Mouse (Mus musculus): ENCODE measurements around the gene Smim27.

Smim27 gene

DNA sequence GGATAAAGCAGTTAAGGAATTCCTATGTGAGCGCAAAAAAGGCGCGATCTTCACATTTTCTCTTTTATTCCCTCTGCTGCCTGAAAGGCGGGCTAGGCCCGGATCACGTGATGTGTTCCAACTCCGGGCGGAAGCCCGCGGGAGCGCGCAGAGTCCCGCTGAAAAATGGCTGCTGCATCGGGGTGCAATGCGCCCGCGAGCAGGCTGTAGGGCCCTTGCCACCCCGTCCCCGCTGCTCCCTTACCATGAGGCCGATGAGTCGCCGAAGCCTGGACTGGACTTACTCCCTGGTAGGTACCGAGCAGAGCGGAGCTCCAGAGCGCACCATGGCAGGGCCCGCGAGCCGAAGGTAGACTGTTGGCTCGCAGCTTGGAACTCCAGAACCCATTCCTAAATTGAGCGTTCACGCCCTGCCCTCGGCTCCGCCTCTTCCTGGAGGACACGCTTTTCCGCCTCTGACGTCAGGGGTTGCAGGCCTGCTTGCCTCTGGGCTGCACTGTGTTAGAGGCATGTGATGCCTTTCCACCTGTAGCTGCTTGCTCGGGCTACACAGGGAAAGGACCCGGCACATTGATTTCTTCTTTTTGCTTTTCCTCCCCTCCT is at the start of gene Smim27, which contains the start of gene Topors:
TSS of gene Smim27 (plus strand) at position 150 of the 603 bp plus-strand sequence.
TSS of gene Topors (minus strand) at position 421 of the 603 bp plus-strand sequence.
- peak; percentile 87 to 91 for DNase-seq (ENCODE audit: low read depth in 2 of 2, low spot score in 2 of 2)

GRCm38 (mm10) chr4:40220437-40220836 is 48.9 kb upstream of the Smim27 start:
- DNase-seq (ENCODE audit: low read depth in 2 of 2, low spot score in 2 of 2): no peak

GRCm38 (mm10) chr4:40221004-40221760 is 48.2 kb upstream of the Smim27 start:
- no peak for DNase-seq (ENCODE audit: low read depth in 2 of 2, low spot score in 2 of 2)

- no peak for DNase-seq (ENCODE audit: low read depth in 2 of 2, low spot score in 2 of 2)
Observed at GRCm38 (mm10) chr4:40221876-40222585, 47.3 kb upstream of the Smim27 start.

DNA sequence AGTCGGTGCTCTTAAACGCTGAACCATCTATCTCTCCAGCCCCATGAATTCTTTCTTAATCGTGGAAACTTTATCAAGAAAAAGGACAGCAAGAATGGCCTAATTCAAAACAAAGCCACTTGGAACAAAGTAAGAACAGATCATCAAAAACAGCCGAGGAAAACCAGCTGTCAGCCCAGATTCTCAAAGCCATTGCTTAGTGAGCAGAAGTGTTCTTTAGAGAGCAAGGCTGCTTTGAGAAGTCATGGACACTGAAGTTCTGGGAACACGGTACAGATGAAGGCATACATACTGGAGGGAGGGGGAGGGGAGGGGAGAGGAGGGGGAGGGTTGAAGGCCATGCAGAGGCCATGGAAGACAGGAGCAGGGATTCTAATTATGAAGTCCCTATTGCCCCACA is 43.3 kb upstream of the Smim27 start:
- DNase-seq (ENCODE audit: low read depth in 2 of 2, low spot score in 2 of 2): no peak

GRCm38 (mm10) chr4:40227131-40227530 is 42.2 kb upstream of the Smim27 start:
- DNase-seq (ENCODE audit: low read depth in 2 of 2, low spot score in 2 of 2): no peak

DNA sequence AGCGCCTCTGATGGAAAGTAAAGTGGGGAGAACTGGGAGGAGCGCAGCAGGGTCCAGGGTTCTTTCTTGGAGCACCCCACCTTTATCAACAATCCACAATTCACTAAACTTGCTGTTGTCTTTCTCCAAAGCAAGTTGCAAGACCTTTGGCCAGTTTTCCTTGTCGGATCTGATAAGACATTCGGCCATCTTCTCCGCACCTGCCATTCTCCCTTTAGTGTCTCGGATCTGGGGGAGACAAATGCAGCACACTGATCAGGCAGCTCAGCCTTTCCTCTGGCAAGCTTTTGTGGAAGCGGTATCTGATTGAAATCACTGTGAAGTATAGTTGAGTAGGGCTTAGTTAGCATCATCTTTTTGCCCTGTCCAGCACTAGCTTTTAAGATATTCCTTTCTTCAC is 41.5 kb upstream of the Smim27 start:
- DNase-seq (ENCODE audit: low read depth in 2 of 2, low spot score in 2 of 2): no peak

GRCm38 (mm10) chr4:40229723-40230122 is 39.7 kb upstream of the Smim27 start:
- DNase-seq (ENCODE audit: low read depth in 2 of 2, low spot score in 2 of 2): no peak

DNA sequence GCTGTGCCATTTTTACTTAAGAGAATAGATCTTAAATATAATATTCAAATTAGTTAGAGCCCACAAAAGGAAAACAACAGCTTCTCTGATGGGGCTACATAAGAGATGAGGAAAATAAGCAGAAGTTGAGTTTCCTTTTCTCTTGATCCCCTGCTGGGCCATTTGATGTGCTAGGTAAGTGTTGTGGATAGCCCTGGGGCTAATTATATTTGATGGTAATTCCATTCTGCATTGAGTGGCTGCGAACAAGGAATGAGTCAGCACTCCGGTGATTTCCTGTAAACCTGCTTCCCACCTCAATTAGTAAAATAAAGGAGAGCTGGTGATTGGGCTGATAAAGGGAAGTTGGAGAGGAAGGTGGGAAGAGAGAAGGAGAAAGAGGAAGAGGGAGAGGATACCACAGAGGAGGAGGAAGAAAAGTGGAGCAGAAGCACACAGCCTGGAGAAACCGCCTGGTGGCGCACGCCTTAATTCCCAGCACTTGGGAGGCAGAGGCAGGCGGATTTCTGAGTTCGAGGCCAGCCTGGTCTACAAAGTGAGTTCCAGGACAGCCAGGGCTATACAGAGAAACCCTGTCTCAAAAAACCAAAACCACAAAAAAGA is 36.2 kb upstream of the Smim27 start:
- no peak for DNase-seq (ENCODE audit: low read depth in 2 of 2, low spot score in 2 of 2)

DNA sequence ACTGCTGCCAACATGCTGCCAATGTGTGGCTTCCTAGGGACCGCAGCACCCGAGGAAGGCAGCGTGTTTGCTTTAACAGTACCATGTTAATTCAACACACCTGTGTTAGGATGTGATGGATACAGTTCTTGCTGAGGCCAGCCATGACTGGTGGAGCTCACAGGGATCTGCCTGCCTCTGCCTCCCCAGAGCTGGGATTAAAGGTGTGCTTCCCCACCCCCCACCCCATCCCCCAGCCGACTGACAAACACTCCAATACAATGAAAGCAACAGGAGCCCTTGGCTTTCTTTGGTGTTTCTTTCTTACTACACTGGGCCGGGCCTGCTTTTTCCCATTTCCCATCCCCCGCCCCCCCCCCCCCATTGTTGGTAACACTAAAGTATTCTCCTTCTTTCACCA is 35.1 kb upstream of the Smim27 start:
- DNase-seq (ENCODE audit: low read depth in 2 of 2, low spot score in 2 of 2): no peak

- DNase-seq (ENCODE audit: low read depth in 2 of 2, low spot score in 2 of 2): no peak
Observed at GRCm38 (mm10) chr4:40236829-40237228, 32.5 kb upstream of the Smim27 start.

DNA sequence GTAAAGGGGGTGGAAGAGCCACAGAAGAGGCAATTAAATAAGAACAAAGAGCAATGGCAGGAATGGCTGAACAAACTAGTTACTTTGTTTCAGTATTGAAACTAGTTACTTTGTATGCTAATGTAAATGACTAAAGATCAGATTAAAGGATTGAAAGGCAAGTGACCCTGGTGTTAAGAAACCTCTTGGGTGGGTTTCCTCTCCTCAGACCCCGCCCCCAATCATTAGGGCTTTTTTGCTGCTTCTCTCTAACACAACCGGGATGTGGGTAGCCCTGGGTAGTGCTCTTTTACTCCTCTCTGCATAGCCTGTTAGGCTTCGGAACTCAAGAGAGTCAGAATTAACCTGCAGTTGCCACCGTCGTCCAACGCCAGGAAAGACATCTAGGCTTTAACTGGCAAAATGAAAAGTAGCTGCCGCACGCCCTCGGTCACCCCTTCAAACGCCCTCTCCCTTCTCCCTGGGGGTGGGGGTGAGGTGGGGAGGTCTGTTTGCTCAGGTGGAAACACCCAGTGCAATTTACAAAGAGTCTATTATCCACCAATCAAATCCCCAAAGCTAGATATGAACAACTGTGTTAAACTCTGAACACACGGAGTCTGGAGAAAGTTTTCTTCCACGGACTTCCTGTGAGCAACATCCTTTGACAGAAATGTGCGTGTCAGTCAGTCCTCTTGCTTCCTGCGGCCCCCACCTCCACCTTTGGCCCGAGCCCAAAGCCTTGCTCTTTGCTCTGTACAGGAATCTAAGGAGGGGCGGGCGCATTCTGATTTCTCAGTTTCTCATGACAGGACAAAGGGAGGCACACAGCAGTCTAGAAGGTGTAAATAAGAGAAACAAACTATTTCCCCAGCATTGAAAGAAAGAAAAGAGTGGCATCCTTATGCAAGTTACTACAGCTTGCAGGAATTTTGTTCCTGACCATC is 30.6 kb upstream of the Smim27 start:
- peak; percentile 52 to 61 for DNase-seq (ENCODE audit: low read depth in 2 of 2, low spot score in 2 of 2)

DNA sequence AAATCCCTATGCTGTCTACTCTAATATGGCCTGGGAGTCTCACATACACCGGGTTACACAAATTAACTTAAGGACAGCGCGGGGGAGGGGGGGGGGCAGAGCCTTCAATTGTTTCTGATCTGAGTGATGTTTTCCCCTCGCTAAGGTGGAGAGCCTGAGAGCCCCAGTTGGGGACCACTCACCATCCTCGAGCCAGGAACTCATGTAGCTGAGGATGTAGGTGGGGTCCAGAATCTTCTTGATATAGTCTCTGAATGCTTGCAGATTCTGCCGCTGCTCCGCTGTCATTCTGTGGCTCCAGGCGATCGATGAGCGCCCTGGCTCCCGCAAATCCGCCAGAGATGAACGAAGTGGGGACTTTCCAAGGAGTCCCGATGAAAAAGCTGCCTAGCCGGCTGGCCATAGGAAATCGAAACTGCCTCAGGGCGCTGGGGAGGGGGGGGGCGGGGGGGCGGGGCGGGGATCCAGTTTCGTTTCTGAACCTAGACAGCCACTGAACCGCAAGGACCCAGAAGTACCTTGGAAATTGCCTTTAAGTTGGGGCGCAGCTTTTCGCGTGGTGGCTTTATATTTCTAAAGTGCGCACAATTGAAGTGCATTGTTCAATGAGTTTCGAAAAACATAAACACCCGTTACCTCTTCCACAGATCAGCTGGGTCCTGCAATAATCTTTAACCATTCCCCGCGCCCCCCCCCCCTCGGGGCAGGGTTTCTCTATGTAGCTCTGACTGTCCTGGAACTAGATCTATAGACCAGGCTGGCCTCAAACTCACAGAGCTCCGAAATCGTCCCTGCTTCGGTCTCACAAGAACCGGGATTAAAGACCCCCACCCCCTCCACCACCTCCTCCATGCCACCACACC is 29.7 kb upstream of the Smim27 start, which contains the start of gene Ddx58:
TSS of gene Ddx58 (minus strand) at position 420 of the 863 bp plus-strand sequence.
- DNase-seq (ENCODE audit: low read depth in 2 of 2, low spot score in 2 of 2): peak in 1 of 2 experiments; percentile 32

- DNase-seq (ENCODE audit: low read depth in 2 of 2, low spot score in 2 of 2): no peak
Observed at GRCm38 (mm10) chr4:40240272-40240744, 29.1 kb upstream of the Smim27 start.

DNA sequence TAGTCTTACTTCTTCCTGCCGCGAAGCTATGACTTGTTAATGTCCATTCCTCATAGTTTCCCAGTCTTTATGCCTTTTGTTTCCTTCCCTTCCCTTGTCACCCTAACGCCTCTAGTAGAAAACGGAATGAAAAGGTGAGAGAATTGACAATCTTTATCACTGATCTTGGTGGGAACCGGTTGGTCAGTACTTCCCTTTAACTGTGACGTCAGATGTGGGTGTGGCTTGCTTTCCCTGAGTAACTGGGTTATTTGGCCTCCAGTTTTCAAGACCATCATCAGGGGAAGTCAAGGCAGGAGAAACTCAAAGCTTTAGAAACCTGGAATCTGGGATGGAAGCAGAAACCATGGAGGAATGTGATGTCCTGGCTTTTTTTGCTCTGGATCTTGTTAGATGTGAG is 27.5 kb upstream of the Smim27 start:
- no peak for DNase-seq (ENCODE audit: low read depth in 2 of 2, low spot score in 2 of 2)

DNA sequence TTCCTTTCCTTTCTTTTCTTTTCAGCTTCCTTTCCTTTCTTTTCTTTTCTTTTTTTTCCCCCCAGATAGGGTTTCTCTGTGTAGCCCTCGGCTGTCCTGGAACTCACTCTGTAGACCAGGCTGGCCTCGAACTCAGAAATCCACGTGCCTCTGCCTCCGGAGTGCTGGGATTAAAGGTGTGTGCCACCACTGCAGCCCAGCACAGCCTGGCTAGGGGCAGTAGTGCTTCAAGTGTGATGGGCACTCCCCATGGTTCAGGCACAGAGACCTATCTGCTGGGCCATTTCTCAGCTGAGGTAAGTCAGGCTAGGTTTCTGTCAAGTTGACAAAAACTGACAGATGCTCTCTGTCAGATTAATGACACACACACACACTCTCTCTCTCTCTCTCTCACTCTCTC is 26.4 kb upstream of the Smim27 start:
- no peak for DNase-seq (ENCODE audit: low read depth in 2 of 2, low spot score in 2 of 2)

DNA sequence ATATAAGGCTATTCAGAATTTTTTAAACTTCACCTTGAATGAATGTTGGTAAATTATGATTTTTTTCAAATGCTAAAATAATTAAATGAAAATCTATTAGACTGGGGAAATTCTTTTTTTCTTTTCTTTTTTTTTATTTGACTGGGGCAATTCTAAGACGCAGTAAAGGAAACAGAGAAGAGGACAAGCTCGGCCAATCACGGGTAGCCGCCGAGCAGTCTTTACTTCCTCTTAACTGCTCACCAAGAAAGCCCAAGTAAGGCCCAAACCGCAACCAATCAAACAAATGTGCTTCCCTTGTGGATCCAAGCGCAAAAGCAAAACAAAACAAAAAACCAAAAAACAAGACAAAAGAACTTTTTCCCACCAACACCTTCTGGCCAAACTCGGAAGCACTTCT is 25.3 kb upstream of the Smim27 start:
- DNase-seq (ENCODE audit: low read depth in 2 of 2, low spot score in 2 of 2): no peak

GRCm38 (mm10) chr4:40250984-40251383 is 18.4 kb upstream of the Smim27 start:
- DNase-seq (ENCODE audit: low read depth in 2 of 2, low spot score in 2 of 2): no peak

DNA sequence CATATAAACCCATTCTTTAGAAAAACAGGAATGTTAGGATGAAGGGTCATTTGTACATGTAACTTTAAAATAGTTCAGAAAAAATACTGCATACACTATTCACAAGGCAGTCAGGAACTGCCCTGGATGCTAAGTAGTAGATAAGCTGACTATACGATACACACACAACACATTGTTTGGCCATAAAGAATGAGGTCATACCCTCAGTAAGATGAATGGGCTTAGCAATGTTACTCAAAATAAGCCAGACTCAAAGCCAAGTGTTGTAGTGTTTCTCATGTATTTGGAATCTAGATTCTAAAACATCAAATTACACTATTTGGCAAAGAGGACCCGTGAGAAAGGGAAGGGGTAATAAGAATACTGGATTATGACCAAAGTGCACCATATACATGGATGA is 15.6 kb upstream of the Smim27 start:
- DNase-seq (ENCODE audit: low read depth in 2 of 2, low spot score in 2 of 2): no peak
